Mouse (Mus musculus) midbrain, embryonic 14.5 days (tissue): ENCODE data around the gene Habp4. TPM values are rescaled to one million over a fixed set of nuclear protein-coding genes. Genes with fewer than 3 reads are reported as not detected.

Experiments used
- ATAC-seq: fragments of 200-750 bp; cut with Nextera tagmentation; 2 replicates; pipeline ENCODE4 v1.8.0; 2017; ENCODE audit warnings: moderate number of reproducible peaks, moderate library complexity; ENCODE audit not compliant: low FRiP score, low TSS enrichment
- DNase-seq: peaks from one replicate; pipeline ENCODE4 v3.0.0-alpha.2; 2015
- H3K27ac ChIP-seq: fragments of 300-500 bp; sonication (generic); replicated peaks from 2 replicates; pipeline ENCODE4 v1.5.1; 2014; ENCODE audit warnings: mild to moderate bottlenecking, low read depth, low read length, moderate library complexity
- H3K27me3 ChIP-seq: fragments of 300-500 bp; sonication (generic); 2 replicates; pipeline ENCODE4 v1.6.1; 2014; ENCODE audit warnings: low read length, control low read depth, mixed read lengths; ENCODE audit not compliant: control insufficient read depth, insufficient read depth
- H3K36me3 ChIP-seq: fragments of 300-500 bp; sonication (generic); 2 replicates; pipeline ENCODE4 v1.6.1; 2014; ENCODE audit warnings: low read length, control low read depth; ENCODE audit not compliant: control insufficient read depth, insufficient read depth
- H3K4me1 ChIP-seq: fragments of 300-500 bp; sonication (generic); 2 replicates; pipeline ENCODE4 v1.6.1; 2014; ENCODE audit warnings: mild to moderate bottlenecking, antibody characterized with exemption, low read length, control low read depth; ENCODE audit not compliant: control insufficient read depth, insufficient read depth
- H3K4me2 ChIP-seq: fragments of 300-500 bp; sonication (generic); 2 replicates; pipeline ENCODE4 v1.6.1; 2014; ENCODE audit warnings: mild to moderate bottlenecking, low read length, moderate library complexity
- H3K4me3 ChIP-seq: fragments of 300-500 bp; sonication (generic); replicated peaks from 2 replicates; pipeline ENCODE4 v1.5.1; 2014; ENCODE audit warnings: low read depth, low read length
- H3K9ac ChIP-seq: fragments of 300-500 bp; sonication (generic); replicated peaks from 2 replicates; pipeline ENCODE4 v1.6.1; 2014; ENCODE audit warnings: mild to moderate bottlenecking, low read length, moderate library complexity
- H3K9me3 ChIP-seq: fragments of 300-500 bp; sonication (generic); 2 replicates; pipeline ENCODE4 v1.6.1; 2016; ENCODE audit warnings: low read length, control low read depth, mixed read lengths; ENCODE audit not compliant: control insufficient read depth
- WGBS: fragments of 180-500 bp; shearing (Covaris S2); extraction: QIAGEN DNeasy Blood & Tissue Kit; methylation state at CpG from one replicate; pipeline ENCODE4 v1.1.7; 2014; 5-methylcytosine and 5-hydroxymethylcytosine counted together
- polyA plus RNA-seq: library from polyadenylated mRNA; unstranded; fragments of >200 nt; fragmentation: Nextera tagmentation; extraction: Ambion mirVana; gene quantifications from 2 replicates; pipeline ENCODE4 v1.2.1, GENCODE M21; 2014

The Habp4 gene
- polyA plus RNA-seq, 1 experiment from 2014 or later, result 36.5 TPM

GRCm38 (mm10) chr13:64200911-64201310 is 39.3 kb downstream of the Habp4 start:
- Histone ChIP-seq H3K4me2 (no peak overlapping the region), H3K27me3 (no peaks in the 10 kb centered on the region), H3K4me1 (no peaks in the 10 kb centered on the region), H3K9ac (no peak overlapping the region), H3K9me3 (no peaks in the 10 kb centered on the region), H3K27ac (no peak overlapping the region), H3K36me3 (no peaks in the 10 kb centered on the region), H3K4me3 (no peak overlapping the region)
- over 99% methylated on average over 4 of the region's 4 CpGs for WGBS
- DNase-seq (no peak), ATAC-seq (no peak)

- ATAC-seq (no peak), DNase-seq (peak; percentile 14)
- Histone ChIP-seq H3K27ac (no peak overlapping the region), H3K36me3 (no peaks in the 10 kb centered on the region), H3K9me3 (no peaks in the 10 kb centered on the region), H3K27me3 (no peaks in the 10 kb centered on the region), H3K4me1 (no peaks in the 10 kb centered on the region), H3K4me2 (no peak overlapping the region), H3K9ac (no peak overlapping the region), H3K4me3 (no peak overlapping the region)
- 69% methylated on average over 2 of the region's 2 CpGs for WGBS
These were observed 43.1 kb downstream of the Habp4 start for GRCm38 (mm10) chr13:64204726-64205125.

GRCm38 (mm10) chr13:64205186-64205585 is 43.6 kb downstream of the Habp4 start:
- H3K9ac ChIP-seq, result no peak overlapping the region
- H3K27me3 ChIP-seq, result no peaks in the 10 kb centered on the region
- DNase-seq (peak; percentile 8), ATAC-seq (no peak)
- no peaks in the 10 kb centered on the region for H3K36me3 ChIP-seq
- no peak overlapping the region for H3K4me2 ChIP-seq
- no peaks in the 10 kb centered on the region for H3K4me1 ChIP-seq
- H3K9me3 ChIP-seq, result no peaks in the 10 kb centered on the region
- no peak overlapping the region for H3K4me3 ChIP-seq
- 67% methylated on average over 2 of the region's 2 CpGs for WGBS
- no peak overlapping the region for H3K27ac ChIP-seq

- Histone ChIP-seq H3K4me2 (no peak overlapping the region), H3K9ac (no peak overlapping the region), H3K27me3 (no peaks in the 10 kb centered on the region), H3K9me3 (no peaks in the 10 kb centered on the region), H3K36me3 (no peaks in the 10 kb centered on the region), H3K27ac (no peak overlapping the region), H3K4me3 (no peak overlapping the region), H3K4me1 (no peaks in the 10 kb centered on the region)
- 88% methylated on average over 6 of the region's 6 CpGs for WGBS
- ATAC-seq (no peak), DNase-seq (no peak)
These were observed 46.5 kb downstream of the Habp4 start for GRCm38 (mm10) chr13:64208146-64208545.

GRCm38 (mm10) chr13:64211995-64212603 is 50.5 kb downstream of the Habp4 start:
- no peak for DNase-seq
- no peaks in the 10 kb centered on the region for H3K36me3 ChIP-seq
- H3K9me3 ChIP-seq, result no peaks in the 10 kb centered on the region
- H3K27me3 ChIP-seq, result no peaks in the 10 kb centered on the region
- H3K4me1 ChIP-seq, result no peaks in the 10 kb centered on the region
- H3K27ac ChIP-seq, result no peak overlapping the region
- H3K9ac ChIP-seq, result no peak overlapping the region
- no peak overlapping the region for H3K4me2 ChIP-seq
- no peak for ATAC-seq
- WGBS, result 88% methylated on average over 5 of the region's 5 CpGs
- no peak overlapping the region for H3K4me3 ChIP-seq

- H3K27me3 ChIP-seq, result no peaks in the 10 kb centered on the region
- ATAC-seq, result no peak
- H3K9ac ChIP-seq, result no peak overlapping the region
- WGBS, result 97% methylated on average over 5 of the region's 5 CpGs
- no peak overlapping the region for H3K4me3 ChIP-seq
- no peak overlapping the region for H3K4me2 ChIP-seq
- H3K4me1 ChIP-seq, result no peaks in the 10 kb centered on the region
- no peak overlapping the region for H3K27ac ChIP-seq
- H3K36me3 ChIP-seq, result no peaks in the 10 kb centered on the region
- no peaks in the 10 kb centered on the region for H3K9me3 ChIP-seq
- no peak for DNase-seq
These were observed 53.3 kb downstream of the Habp4 start for GRCm38 (mm10) chr13:64214891-64215290.

GRCm38 (mm10) chr13:64225738-64226137 is 64.1 kb downstream of the Habp4 start:
- no peak overlapping the region for H3K9ac ChIP-seq
- H3K4me1 ChIP-seq, result no peaks in the 10 kb centered on the region
- 96% methylated on average over 3 of the region's 3 CpGs for WGBS
- H3K27me3 ChIP-seq, result no peaks in the 10 kb centered on the region
- H3K36me3 ChIP-seq, result no peaks in the 10 kb centered on the region
- no peaks in the 10 kb centered on the region for H3K9me3 ChIP-seq
- DNase-seq (no peak), ATAC-seq (no peak)
- no peak overlapping the region for H3K27ac ChIP-seq
- no peak overlapping the region for H3K4me2 ChIP-seq
- H3K4me3 ChIP-seq, result no peak overlapping the region

- no peaks in the 10 kb centered on the region for H3K9me3 ChIP-seq
- H3K36me3 ChIP-seq, result no peaks in the 10 kb centered on the region
- no peak for DNase-seq
- no peak overlapping the region for H3K4me3 ChIP-seq
- H3K4me1 ChIP-seq, result no peaks in the 10 kb centered on the region
- no peaks in the 10 kb centered on the region for H3K27me3 ChIP-seq
- no peak for ATAC-seq
- 95% methylated on average over 4 of the region's 4 CpGs for WGBS
- H3K9ac ChIP-seq, result no peak overlapping the region
- no peak overlapping the region for H3K4me2 ChIP-seq
- no peak overlapping the region for H3K27ac ChIP-seq
These were observed 65.1 kb downstream of the Habp4 start for GRCm38 (mm10) chr13:64226725-64227124.

GRCm38 (mm10) chr13:64233139-64233538 is 71.5 kb downstream of the Habp4 start:
- WGBS, result 80% methylated on average over 4 of the region's 4 CpGs
- Histone ChIP-seq H3K4me1 (no peaks in the 10 kb centered on the region), H3K36me3 (no peaks in the 10 kb centered on the region), H3K4me3 (no peak overlapping the region), H3K9me3 (no peaks in the 10 kb centered on the region), H3K9ac (no peak overlapping the region), H3K4me2 (no peak overlapping the region), H3K27ac (no peak overlapping the region), H3K27me3 (no peaks in the 10 kb centered on the region)
- ATAC-seq (no peak), DNase-seq (no peak)
